Mouse (Mus musculus) kidney, embryonic 15.5 days (tissue): ENCODE results near the gene Unc50. TPM values are rescaled to one million over a fixed set of nuclear protein-coding genes. Genes with fewer than 3 reads are reported as not detected.

ENCODE experiments used
- ATAC-seq: fragments of 200-750 bp; cut with Nextera tagmentation; replicated peaks from 2 replicates; pipeline ENCODE4 v1.8.0; 2017; ENCODE audit warnings: moderate TSS enrichment; ENCODE audit not compliant: low FRiP score
- H3K27ac ChIP-seq: fragments of 300-500 bp; sonication (generic); 2 replicates; pipeline ENCODE4 v1.5.1; 2015; ENCODE audit warnings: mild to moderate bottlenecking, inconsistent platforms
- H3K27me3 ChIP-seq: fragments of 300-500 bp; sonication (generic); 2 replicates; pipeline ENCODE4 v1.6.1; 2015; ENCODE audit warnings: inconsistent platforms
- H3K36me3 ChIP-seq: fragments of 300-500 bp; sonication (generic); 2 replicates; pipeline ENCODE4 v1.6.1; 2015; ENCODE audit warnings: inconsistent platforms
- H3K4me1 ChIP-seq: fragments of 300-500 bp; sonication (generic); 2 replicates; pipeline ENCODE4 v1.6.1; 2015; ENCODE audit warnings: inconsistent platforms
- H3K4me2 ChIP-seq: fragments of 300-500 bp; sonication (generic); 2 replicates; pipeline ENCODE4 v1.6.1; 2015; ENCODE audit warnings: moderate library complexity, mild to moderate bottlenecking, inconsistent platforms
- H3K4me3 ChIP-seq: fragments of 300-500 bp; sonication (generic); replicated peaks from 2 replicates; pipeline ENCODE4 v1.5.1; 2015; ENCODE audit warnings: mild to moderate bottlenecking, inconsistent platforms
- H3K9ac ChIP-seq: fragments of 300-500 bp; sonication (generic); 2 replicates; pipeline ENCODE4 v1.6.1; 2015; ENCODE audit warnings: mild to moderate bottlenecking, inconsistent platforms
- H3K9me3 ChIP-seq: fragments of 300-500 bp; sonication (generic); replicated peaks from 2 replicates; pipeline ENCODE4 v1.6.1; 2016; ENCODE audit warnings: inconsistent platforms
- WGBS: fragments of 180-500 bp; shearing (Covaris S2); methylation state at CpG from one replicate; pipeline ENCODE4 v1.1.7; 2015; ENCODE audit warnings: mixed read lengths; 5-methylcytosine and 5-hydroxymethylcytosine counted together
- polyA plus RNA-seq: library from polyadenylated mRNA; unstranded; fragments of >200 nt; fragmentation: Nextera tagmentation; extraction: Ambion mirVana; gene quantifications from 2 replicates; pipeline ENCODE4 v1.2.1, GENCODE M21; 2015

Gene Unc50
- polyA plus RNA-seq, result 128 and 140 TPM in 2 replicates

DNA sequence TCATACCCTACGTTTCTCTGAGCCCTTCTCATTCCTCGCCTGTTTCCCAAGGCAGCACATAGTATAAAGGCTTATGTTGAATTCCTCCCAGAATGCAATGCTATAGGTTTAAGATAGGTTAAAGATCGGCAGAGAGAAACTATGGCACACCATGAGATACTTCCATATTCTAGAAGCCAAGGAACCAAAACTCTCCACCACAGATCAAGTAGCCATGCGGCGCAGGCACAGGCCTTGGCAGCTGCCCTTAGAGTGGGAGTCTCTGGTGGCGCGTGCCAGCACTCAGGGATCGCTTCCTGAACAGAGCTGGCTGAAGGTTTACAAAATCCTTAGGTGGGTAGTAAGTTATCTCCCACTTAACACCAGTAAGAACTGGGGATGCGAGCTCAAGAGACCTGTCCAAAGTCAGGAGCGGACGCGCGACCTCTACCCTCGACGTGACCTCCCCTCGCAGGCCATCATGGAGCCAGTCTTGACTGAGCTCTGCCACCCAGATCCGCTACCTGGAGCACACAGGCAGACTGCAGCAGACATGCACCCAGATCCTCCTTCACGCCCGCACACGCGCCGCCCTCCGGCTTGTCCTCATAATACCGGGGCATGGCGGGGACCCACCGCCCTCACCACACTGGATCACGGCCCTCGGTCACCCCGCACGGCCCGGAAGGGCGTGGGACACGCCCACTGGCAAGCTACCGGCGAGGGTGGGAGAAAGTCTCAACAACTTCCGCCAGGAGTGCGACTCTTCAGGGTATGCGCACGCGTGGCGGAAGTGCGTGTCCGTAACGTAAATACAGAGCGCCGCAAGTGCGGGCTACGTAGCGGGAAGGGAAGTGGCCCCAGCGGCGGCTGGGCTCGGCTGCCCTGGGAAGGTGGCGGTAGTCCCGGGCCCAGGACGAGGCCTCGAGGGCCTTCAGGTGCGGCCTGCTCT, at the start of gene Unc50, which contains the start of gene Coa5:
Gene Unc50 (plus strand): TSS at position 774 of the 931 bp plus-strand sequence.
Gene Coa5 (minus strand): TSS at position 738 of the 931 bp plus-strand sequence.
- Histone ChIP-seq H3K4me2 (peak within 1 kb of the TSS; percentile 89), H3K4me3 (peak within 1 kb of the TSS; percentile 97), H3K9ac (peak within 1 kb of the TSS; percentile 88), H3K36me3 (peaks cover 59% of the 10 kb centered on the region), H3K27ac (peak within 1 kb of the TSS; percentile 80), H3K27me3 (no peaks in the 10 kb centered on the region), H3K4me1 (peaks cover 21% of the 10 kb centered on the region), H3K9me3 (no peaks in the 10 kb centered on the region)
- ATAC-seq, result peak; percentile 98
- 3% methylated on average over 57 of the region's 57 CpGs for WGBS

DNA sequence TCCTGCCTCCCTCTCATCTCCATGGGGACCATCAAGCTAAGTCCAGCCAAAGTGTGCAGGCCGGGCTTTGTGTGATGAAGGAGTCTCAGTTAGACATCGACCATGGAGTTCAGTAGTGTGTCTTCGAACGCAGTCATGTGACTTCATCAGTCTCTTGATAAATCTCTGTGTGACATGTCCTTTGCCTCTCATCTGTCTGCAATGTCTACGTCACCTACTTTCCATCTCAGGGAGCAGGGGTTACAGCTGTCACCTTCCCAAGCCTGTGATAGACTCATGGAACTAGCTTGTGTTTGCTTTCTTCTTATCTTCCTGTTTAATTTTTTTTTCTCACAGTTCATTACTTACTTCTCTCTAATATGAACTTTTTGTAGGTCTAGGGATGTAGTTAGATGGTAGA, 49.0 kb upstream of the Unc50 start:
- no peak overlapping the region for H3K4me2 ChIP-seq
- no peak for ATAC-seq
- H3K27ac ChIP-seq, result no peak overlapping the region
- H3K36me3 ChIP-seq, result peaks cover 8% of the 10 kb centered on the region; the same call in 1 of the 2 replicates
- H3K9ac ChIP-seq, result no peak overlapping the region
- 88% methylated on average over 5 of the region's 5 CpGs for WGBS
- H3K4me1 ChIP-seq, result no peaks in the 10 kb centered on the region
- no peaks in the 10 kb centered on the region for H3K9me3 ChIP-seq
- no peaks in the 10 kb centered on the region for H3K27me3 ChIP-seq
- no peak overlapping the region for H3K4me3 ChIP-seq

DNA sequence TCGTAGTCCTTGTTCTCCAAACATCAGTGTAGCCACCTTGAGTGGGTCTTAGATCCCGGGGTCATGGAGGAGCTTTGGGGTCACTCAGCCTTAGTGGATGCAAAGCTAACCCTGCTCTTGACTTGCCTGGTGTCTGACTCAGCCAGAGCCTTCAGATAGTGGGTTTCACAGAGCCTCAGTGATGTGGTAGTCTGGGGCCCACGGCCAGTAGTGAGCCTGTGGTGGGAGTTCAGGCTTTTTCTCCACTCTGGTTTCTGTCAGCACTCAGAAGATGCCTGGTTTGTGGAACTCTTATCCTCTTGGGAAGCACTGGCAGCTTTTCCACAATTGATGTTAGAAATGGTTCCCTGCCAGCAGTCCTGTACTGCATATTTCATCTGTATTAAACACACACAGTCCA, 45.6 kb upstream of the Unc50 start:
- no peaks in the 10 kb centered on the region for H3K4me1 ChIP-seq
- H3K4me2 ChIP-seq, result no peak overlapping the region
- no peaks in the 10 kb centered on the region for H3K9me3 ChIP-seq
- 88% methylated on average over 3 of the region's 3 CpGs for WGBS
- ATAC-seq, result no peak
- no peaks in the 10 kb centered on the region for H3K27me3 ChIP-seq
- peaks cover 8% of the 10 kb centered on the region; the same call in 1 of the 2 replicates for H3K36me3 ChIP-seq
- no peak overlapping the region for H3K9ac ChIP-seq
- no peak overlapping the region for H3K27ac ChIP-seq
- no peak overlapping the region for H3K4me3 ChIP-seq

DNA sequence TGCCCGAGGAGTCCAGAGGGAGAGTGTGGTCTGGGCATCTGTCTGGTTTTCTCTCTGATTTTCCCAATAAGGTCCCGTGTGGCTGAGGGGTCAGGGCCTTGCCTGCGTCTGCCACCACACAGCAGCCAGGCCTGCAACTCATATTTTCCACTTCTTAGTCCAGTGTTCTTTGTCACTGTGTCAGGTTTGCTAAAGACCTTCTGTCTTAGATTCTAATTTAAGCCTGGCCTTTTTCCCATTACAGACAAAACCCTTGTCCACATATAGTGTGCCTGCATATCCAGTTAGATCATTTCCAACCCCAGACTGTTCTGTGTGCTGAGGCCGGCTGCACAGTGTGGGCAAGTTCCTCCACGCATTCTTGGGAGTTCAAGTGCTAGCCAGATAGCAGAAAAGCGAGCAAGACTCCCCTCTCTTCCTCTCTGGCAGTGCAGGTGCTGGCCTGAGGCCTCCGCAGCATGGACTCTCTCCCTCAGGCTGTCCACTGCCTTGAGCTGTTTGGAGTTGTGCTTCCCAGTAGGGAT, 43.4 kb upstream of the Unc50 start:
- H3K4me3 ChIP-seq, result no peak overlapping the region
- no peak overlapping the region for H3K27ac ChIP-seq
- H3K4me2 ChIP-seq, result no peak overlapping the region
- 86% methylated on average over 7 of the region's 7 CpGs for WGBS
- H3K9me3 ChIP-seq, result no peaks in the 10 kb centered on the region
- ATAC-seq, result no peak
- no peak overlapping the region for H3K9ac ChIP-seq
- no peaks in the 10 kb centered on the region for H3K4me1 ChIP-seq
- no peaks in the 10 kb centered on the region for H3K27me3 ChIP-seq
- H3K36me3 ChIP-seq, result no peaks in the 10 kb centered on the region; the same call in 1 of the 2 replicates

DNA sequence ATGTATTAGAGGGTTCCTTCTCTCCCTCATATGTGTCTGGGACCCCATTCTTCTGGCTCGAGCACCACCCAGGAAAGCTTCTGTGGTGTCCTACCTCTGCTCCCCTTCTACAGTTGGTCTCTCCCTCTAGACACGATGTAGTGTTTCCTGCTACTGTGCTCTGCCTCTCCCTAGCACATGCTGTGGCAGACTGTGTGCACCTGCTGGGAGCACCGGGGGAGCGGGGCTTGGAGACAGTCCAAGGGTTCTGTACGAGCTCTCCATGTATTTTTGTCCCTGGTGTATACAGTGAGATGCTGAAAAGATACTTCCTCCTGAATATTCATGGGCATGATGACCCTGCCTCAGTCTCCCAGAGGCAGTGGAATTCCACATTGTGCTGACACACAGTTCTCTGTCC, 36.8 kb upstream of the Unc50 start:
- Histone ChIP-seq H3K9ac (no peak overlapping the region), H3K9me3 (no peaks in the 10 kb centered on the region), H3K27me3 (no peaks in the 10 kb centered on the region), H3K36me3 (peaks cover 8% of the 10 kb centered on the region; the same call in 1 of the 2 replicates), H3K4me2 (no peak overlapping the region), H3K4me1 (0 out of 2 replicates have a peak, but pooled peaks cover 9% of the 10 kb centered on the region), H3K27ac (no peak overlapping the region), H3K4me3 (no peak overlapping the region)
- no peak for ATAC-seq
- 79% methylated on average over 5 of the region's 5 CpGs for WGBS

DNA sequence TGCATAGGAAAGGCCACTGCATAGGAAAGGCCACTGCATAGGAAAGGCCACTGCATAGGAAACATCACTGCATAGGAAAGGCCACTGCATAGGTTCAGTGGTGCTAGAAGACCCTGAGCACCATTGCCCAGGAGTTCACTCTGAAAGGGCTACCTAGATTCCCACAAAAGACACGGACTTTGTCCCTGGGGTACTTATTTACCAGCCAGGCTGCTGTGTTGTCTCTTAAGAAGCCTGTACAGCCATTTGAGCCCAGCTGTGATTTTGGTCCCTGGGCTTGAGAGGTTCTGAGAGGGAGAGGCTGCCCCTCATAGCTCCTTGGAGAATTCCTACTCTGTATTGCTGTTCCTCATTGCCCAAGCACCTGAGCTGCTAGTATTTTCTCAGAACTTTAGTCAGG, 33.5 kb upstream of the Unc50 start:
- H3K27ac ChIP-seq, result no peak overlapping the region
- WGBS, result 61% methylated on average over 1 of the region's 1 CpGs

DNA sequence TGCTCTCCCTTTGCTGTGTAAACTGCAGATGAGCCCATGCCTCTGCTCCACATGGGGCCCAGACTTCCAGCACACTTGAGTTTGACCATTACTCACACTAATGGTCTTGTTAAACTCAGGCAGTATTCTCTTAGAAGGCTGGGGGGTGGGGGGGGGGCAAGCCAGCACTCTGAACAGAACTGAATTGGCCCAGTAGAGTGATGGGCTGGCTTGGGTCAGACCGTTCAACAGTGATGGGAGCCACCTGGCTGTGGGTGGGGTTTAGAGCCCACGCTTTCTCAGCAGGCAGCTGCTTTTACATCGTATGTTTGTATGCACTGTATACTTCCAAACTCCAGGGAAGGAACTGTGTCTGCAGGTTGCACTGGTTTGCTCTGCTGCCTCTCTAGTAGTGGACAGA, 31.0 kb upstream of the Unc50 start:
- peak; percentile 77 for ATAC-seq
- 16% methylated on average over 3 of the region's 3 CpGs for WGBS
- H3K4me2 ChIP-seq, result 0 out of 2 replicates have a peak overlapping the region, but pooled peaks have one; percentile 2

More for the DNA sequence above, 33.5 kb upstream of the Unc50 start:
- Histone ChIP-seq H3K4me1 (peaks cover 24% of the 10 kb centered on the region), H3K4me2 (no peak overlapping the region), H3K9me3 (no peaks in the 10 kb centered on the region), H3K27me3 (no peaks in the 10 kb centered on the region), H3K36me3 (peaks cover 11% of the 10 kb centered on the region; the same call in 1 of the 2 replicates), H3K9ac (no peak overlapping the region), H3K4me3 (no peak overlapping the region)
- ATAC-seq, result no peak

DNA sequence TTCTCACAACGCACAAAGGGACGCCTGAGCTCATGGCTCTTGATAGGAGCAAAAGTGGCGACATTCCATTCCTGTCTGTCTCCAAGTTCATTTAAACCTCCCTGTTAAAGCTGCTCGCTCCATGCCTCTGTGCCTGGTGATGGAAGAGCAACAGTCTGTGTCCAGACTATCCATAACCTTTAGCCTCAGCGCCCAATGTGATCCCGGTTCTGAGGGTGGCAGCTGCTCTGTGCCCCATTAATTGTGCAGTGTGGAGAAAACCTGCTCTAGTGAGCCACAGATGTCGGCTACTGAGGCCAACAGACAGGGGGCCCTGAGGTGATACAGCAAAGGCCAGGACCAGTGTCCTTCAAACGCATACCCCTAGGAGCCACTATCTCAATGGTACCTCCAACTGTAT, 30.2 kb upstream of the Unc50 start:
- Histone ChIP-seq H3K9me3 (no peaks in the 10 kb centered on the region), H3K27me3 (no peaks in the 10 kb centered on the region), H3K4me2 (0 out of 2 replicates have a peak overlapping the region, but pooled peaks have one; percentile 2), H3K27ac (no peak overlapping the region), H3K36me3 (peaks cover 8% of the 10 kb centered on the region; the same call in 1 of the 2 replicates), H3K4me1 (peaks cover 24% of the 10 kb centered on the region), H3K9ac (no peak overlapping the region), H3K4me3 (no peak overlapping the region)
- peak; percentile 63 for ATAC-seq
- 50% methylated on average over 8 of the region's 8 CpGs for WGBS

More for the DNA sequence above, 31.0 kb upstream of the Unc50 start:
- H3K9me3 ChIP-seq, result no peaks in the 10 kb centered on the region
- no peak overlapping the region for H3K4me3 ChIP-seq
- H3K27ac ChIP-seq, result no peak overlapping the region
- peaks cover 11% of the 10 kb centered on the region; the same call in 1 of the 2 replicates for H3K36me3 ChIP-seq
- peaks cover 24% of the 10 kb centered on the region for H3K4me1 ChIP-seq
- H3K9ac ChIP-seq, result no peak overlapping the region
- H3K27me3 ChIP-seq, result no peaks in the 10 kb centered on the region

DNA sequence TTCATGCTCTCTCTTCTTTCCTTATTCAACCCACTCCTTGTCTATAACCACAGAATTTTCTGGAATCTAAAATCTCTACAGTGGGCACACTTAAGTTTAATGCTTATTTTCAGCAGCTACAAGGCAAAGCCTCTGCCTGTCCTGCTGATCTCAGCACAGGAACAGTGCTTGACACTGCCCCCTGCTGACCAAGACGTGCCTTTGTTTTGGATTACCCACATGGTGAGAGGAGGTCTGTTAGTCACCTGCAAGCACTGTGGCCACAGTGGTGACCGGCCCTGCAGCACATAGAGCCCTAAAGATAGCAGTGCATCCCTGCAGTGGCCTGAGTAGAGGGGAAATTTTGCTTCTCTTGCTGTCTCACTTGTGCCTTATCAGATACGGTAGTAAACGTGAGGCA, 28.3 kb upstream of the Unc50 start:
- H3K27me3 ChIP-seq, result no peaks in the 10 kb centered on the region
- H3K9ac ChIP-seq, result no peak overlapping the region
- 57% methylated on average over 4 of the region's 4 CpGs for WGBS
- H3K36me3 ChIP-seq, result peaks cover 3% of the 10 kb centered on the region; the same call in 1 of the 2 replicates
- ATAC-seq, result no peak
- no peak overlapping the region for H3K4me2 ChIP-seq
- no peak overlapping the region for H3K27ac ChIP-seq
- peaks cover 23% of the 10 kb centered on the region for H3K4me1 ChIP-seq
- H3K9me3 ChIP-seq, result no peaks in the 10 kb centered on the region
- H3K4me3 ChIP-seq, result no peak overlapping the region

DNA sequence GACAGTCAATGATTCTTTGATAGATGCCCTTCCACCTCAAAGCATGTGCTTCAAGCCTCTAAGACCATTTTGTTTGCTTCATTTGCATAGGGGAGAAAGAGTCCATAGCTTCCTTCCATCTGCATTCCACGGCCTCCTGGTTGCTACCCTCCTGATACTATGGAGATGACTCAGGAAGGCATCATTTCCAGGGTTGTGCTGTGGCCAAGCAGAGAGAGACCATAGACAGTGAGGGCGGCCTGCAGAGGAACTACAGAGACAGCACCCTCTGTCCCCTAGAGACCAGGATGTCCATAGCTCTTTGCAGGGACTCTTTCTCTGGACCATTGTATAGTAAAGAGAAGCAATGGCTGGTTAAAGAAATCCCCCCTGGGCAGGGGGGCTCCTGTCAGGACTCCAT, 24.8 kb upstream of the Unc50 start:
- H3K36me3 ChIP-seq, result peaks cover 3% of the 10 kb centered on the region; the same call in 1 of the 2 replicates
- no peak overlapping the region for H3K9ac ChIP-seq
- no peaks in the 10 kb centered on the region for H3K9me3 ChIP-seq
- ATAC-seq, result no peak
- H3K4me2 ChIP-seq, result no peak overlapping the region
- no peaks in the 10 kb centered on the region for H3K27me3 ChIP-seq
- no peak overlapping the region for H3K27ac ChIP-seq
- 90% methylated on average over 2 of the region's 2 CpGs for WGBS
- H3K4me1 ChIP-seq, result no peaks in the 10 kb centered on the region
- H3K4me3 ChIP-seq, result no peak overlapping the region

DNA sequence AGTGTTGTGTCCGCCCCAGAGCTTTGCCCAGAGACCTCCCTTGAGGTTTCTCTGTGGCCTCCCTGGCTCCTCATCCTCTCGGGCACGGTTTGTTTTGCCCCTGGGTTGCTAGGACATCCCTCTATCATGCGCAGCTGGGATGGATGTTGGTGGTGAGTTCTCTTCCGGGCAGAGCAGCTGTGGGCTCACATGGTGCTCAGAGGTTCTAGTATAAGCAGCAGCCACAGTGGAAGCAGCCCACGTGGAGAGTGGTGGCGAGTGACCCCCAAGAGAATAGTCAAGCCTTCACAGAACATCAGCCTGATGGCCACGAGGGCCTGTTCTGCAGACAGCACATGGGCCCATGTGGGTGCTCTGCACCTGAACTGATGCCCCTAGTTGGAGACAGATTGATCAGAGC, 22.7 kb upstream of the Unc50 start:
- Histone ChIP-seq H3K4me3 (no peak overlapping the region), H3K4me1 (no peaks in the 10 kb centered on the region), H3K4me2 (no peak overlapping the region), H3K27ac (no peak overlapping the region), H3K9me3 (no peaks in the 10 kb centered on the region), H3K36me3 (no peaks in the 10 kb centered on the region), H3K27me3 (no peaks in the 10 kb centered on the region), H3K9ac (no peak overlapping the region)
- 80% methylated on average over 8 of the region's 8 CpGs for WGBS
- ATAC-seq, result no peak

DNA sequence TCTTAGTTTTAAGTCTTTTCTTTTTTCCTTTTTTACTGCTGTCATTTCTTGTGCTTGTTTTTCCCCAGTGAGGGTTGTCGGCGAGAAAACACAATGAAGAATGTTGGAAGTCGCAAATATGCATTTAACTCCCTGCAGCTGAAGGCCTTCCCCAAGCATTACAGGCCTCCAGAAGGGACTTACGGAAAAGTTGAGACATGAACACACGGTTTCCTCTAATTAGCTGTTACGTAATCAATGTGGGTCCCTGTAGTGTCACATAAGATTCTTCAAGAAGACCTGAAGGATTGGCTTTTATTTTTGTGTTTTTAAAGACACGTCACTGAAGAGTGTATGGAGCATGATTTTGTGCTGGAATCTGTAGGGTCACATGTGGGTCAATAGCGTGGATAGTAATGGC, 21.9 kb upstream of the Unc50 start:
- no peaks in the 10 kb centered on the region for H3K36me3 ChIP-seq
- no peaks in the 10 kb centered on the region for H3K27me3 ChIP-seq
- no peak overlapping the region for H3K9ac ChIP-seq
- H3K27ac ChIP-seq, result no peak overlapping the region
- no peaks in the 10 kb centered on the region for H3K9me3 ChIP-seq
- no peak overlapping the region for H3K4me2 ChIP-seq
- H3K4me1 ChIP-seq, result no peaks in the 10 kb centered on the region
- no peak for ATAC-seq
- WGBS, result 83% methylated on average over 8 of the region's 8 CpGs
- H3K4me3 ChIP-seq, result no peak overlapping the region
